Mouse (Mus musculus): Measurements from ENCODE around the gene Ifitm10. TPM values are rescaled to one million over a fixed set of nuclear protein-coding genes. Genes with fewer than 3 reads are reported as not detected.
A peak's percentile ranks its signal among the peaks of the same experiment; 100 is the strongest.
"Not testable (repeated sequence)": the region's sequence is repeated elsewhere in the genome, so short reads cannot be mapped to it uniquely, and the experiment has no call there.

The Ifitm10 gene
- total RNA-seq, 2 experiments from 2014 or later, result 31.4 to 36.1 TPM

DNA sequence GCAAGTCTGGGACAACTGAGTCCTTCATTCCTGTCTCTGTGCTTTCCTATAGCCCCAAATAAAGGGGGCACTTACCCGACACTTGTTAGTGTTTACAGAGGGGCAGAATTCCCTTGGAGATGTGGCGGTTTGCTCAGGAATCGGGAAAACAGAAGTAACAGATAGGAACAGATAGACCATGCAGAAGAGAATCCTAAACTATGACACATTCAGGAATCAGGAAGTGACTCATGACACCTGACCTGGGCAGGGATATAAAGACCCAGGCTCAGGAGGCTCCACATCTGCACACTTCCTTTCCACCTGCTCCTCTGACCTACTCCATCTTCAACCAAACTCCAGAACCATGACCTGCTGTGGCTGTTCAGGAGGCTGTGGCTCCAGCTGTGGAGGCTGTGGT lies 70.3 kb downstream of the Ifitm10 start, which contains the start of gene Krtap5-4:
Krtap5-4 (plus strand) TSS at position 301 of the 400 bp plus-strand sequence.
- intact Hi-C loops (cut with DNase I), result no loop called here
- TF ChIP-seq CTCF (IDR thresholded peaks at IDR 0.05), result no peak
- Histone ChIP-seq H3K4me3 (no peak within 1 kb of the TSS), H3K27ac (no peak within 1 kb of the TSS)
- DNase-seq (ENCODE audit: extremely low spot score in 1 of 2, low spot score in 2 of 2), result no peak

DNA sequence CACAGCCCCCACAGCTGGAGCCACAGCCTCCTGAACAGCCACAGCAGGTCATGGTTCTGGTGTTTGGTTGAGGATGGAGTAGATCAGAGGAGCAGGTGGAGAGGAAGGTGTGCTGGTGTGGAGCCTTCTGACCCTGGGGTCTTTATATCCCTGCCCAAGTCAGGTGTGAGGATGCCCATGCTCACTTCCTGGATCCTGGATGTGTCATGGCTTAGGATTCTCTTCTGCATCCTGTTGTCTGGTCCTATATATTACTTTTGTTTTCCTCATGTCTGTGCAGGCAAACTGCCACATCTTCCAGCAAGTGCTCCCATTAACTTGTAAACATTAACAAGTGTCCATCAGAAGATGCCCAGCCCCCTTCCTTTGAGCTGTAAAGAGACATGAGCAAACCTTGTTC lies 76.5 kb downstream of the Ifitm10 start, which contains the start of gene Krtap5-1:
Krtap5-1 (minus strand) TSS at position 101 of the 400 bp plus-strand sequence.
- intact Hi-C loops (cut with DNase I); H3K4me3 ChIP-seq; DNase-seq (ENCODE audit: extremely low spot score in 1 of 2, low spot score in 2 of 2); H3K27ac ChIP-seq: not testable (repeated sequence)

DNA sequence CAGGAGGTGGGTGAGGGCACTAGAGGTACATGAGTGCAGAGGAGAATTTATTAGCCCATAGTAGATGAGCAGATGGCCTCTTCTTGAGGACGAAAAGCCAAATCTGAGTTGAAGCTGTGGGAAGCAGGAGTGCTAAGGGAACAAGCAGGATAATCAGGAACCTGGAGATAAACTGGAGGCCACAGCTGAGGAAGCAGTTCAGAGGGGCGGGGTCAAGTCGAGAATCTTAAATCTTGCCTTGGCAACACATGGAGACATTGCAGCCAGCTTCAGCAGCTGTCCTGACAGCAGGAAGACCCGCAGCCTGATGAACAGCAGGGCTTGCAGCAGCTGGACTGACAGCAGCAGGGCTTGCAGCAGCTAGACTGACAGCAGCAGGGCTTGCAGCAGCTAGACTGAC lies 77.4 kb downstream of the Ifitm10 start:
- H3K27ac ChIP-seq; H3K4me3 ChIP-seq; intact Hi-C loops (cut with DNase I); DNase-seq (ENCODE audit: extremely low spot score in 1 of 2, low spot score in 2 of 2): not testable (repeated sequence)

DNA sequence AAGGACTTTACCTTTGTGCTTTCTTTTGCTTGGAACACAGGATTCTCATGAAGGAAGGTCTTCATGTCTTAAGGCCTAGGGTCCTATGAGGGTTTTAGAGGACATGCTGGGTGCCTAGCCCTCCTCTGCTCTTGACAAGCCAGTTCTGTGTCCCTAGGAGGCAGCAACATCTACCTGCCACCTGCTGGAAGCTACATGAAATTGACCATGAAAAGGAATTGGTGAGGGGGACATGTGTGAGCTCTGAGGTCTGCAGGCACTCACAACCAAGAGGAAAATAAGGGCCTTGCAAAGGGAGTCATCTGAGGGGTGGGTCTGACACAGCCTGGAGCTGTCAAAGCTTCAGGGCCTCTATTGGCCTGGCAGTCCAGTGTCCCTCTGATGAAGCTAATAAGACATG lies 78.1 kb downstream of the Ifitm10 start:
- intact Hi-C loops (cut with DNase I), result no loop called here
- peak; percentile 6 for TF ChIP-seq CTCF (IDR thresholded peaks at IDR 0.05)

DNA sequence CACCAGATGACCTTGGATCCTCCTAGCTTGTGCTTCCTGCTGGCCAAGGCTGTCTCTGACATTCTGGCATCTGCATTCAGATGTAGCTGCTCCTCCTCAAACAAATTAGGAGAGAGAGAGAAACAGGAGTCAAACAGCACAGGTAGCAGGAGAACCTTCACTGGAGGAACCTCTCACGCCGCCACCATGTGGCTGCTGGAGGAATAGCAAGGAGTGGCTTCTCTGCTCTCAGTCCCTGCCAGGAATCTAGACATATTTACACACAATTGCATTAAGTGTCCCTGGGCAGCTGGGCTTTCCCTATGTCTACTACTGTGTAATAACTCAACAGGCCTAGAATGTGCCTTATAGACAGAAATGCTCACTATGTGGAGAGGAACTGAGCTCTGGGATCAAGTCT lies 79.7 kb downstream of the Ifitm10 start:
- TF ChIP-seq CTCF (IDR thresholded peaks at IDR 0.05), result peak; percentile 66
- H3K4me3 ChIP-seq, H3K27ac ChIP-seq: not testable (repeated sequence)
- intact Hi-C loops (cut with DNase I), result loop anchor here (1.0 kb wide), 1 partner anchor 17 kb away; no protein-coding TSS in a partner anchor
- DNase-seq (ENCODE audit: extremely low spot score in 1 of 2, low spot score in 2 of 2), result peak in 1 of 2 experiments; percentile 21

More for the DNA sequence above, 78.1 kb downstream of the Ifitm10 start:
- Histone ChIP-seq H3K27ac (no peak overlapping the region), H3K4me3 (no peak overlapping the region)
- DNase-seq (ENCODE audit: extremely low spot score in 1 of 2, low spot score in 2 of 2), result no peak

DNA sequence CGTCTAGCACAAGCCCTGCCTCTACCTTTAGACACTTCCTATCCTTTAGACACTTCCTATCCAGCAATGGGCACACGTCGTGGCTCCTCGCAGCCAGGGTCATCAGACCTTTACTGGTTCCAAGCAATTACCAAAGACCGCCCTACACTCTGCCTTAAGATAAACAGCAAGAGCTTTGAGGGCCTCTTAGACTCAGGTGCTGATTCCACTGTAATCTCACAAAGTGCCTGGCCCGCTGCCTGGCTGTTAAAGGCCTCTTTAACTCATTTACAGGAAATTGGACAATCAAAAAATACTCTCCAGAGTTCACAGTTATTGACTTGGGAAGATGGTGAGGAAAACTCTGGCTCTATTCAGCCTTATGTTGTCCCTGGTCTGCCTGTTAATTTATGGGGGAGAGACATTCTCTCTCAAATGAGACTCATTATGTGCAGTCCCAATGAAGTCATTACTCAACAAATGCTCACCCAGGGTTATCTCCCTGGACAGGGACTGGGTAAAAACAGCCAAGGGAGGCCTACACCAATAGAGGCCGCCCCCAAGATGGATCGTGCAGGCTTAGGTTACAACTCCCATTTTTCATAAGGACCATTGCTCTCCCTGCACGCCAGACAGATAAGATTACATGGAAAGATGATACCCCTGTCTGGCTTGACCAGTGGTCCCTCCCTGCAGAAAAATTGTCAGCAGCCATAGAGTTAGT lies 87.5 kb downstream of the Ifitm10 start:
- DNase-seq (ENCODE audit: extremely low spot score in 1 of 2, low spot score in 2 of 2); H3K4me3 ChIP-seq; H3K27ac ChIP-seq; intact Hi-C loops (cut with DNase I): not testable (repeated sequence)

DNA sequence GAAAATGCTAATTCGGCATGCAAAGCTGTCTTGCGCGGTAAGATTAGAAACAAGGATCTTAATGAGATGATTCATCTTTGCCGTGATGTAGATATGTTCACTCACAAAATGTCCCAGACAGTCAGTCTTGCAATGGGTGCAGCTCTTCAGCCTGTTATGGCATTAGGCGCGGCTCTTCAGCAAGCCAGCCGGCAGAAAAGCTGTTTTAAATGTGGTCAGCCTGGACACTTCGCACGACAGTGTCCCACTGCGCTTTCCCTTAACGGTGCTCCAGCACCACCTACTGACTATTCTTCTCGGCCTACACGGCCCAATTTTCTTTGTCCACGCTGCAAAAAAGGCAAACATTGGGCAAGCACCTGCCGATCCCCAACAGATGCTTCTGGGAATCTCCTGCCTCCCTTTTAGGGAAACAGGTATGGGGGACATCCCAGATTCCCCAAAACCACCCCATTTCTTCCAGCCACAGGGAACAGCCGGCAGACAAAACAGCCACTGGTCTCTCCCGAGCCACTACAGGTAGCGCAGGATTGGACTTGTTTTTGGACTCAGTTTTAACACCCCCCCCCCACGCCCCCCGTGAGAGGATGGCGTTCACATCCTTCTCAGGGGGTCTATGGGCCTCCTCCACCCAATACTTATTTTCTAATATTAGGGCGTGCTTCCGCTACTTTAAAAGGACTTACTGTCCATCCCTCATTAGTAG lies 88.3 kb downstream of the Ifitm10 start:
- intact Hi-C loops (cut with DNase I), result no loop called here
- peak; percentile 11 to 18 for DNase-seq (ENCODE audit: extremely low spot score in 1 of 2, low spot score in 2 of 2)
- H3K4me3 ChIP-seq, result peak overlapping the region; percentile 62
- H3K27ac ChIP-seq, result no peak overlapping the region
- TF ChIP-seq CTCF (IDR thresholded peaks at IDR 0.05), result peak; percentile 25

DNA sequence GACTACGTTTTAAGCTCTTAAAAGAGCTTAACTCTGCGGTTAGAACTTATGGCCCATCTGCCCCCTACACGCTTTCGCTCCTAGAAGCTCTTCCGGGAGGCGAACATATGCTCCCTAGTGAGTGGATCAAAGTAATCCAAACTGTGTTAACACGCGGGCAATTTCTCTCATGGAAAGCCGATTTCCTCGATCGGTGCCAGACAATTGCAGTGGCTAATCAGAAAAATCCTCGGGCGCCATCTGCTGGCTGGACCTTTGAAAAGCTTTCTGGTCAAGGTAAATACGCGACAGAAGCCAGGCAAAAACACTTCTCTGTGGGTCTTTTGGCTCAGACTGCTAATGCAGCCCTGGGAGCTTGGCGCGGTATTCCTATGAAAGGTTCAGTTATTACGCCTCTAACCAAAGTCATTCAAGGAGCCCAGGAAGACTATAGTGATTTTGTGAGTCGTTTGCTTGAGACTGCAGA lies 88.9 kb downstream of the Ifitm10 start:
- peak overlapping the region; percentile 62 for H3K4me3 ChIP-seq
- peak; percentile 85 to 91 for DNase-seq (ENCODE audit: extremely low spot score in 1 of 2, low spot score in 2 of 2)
- intact Hi-C loops (cut with DNase I), result no loop called here
- TF ChIP-seq CTCF (IDR thresholded peaks at IDR 0.05), result peak; percentile 75
- H3K27ac ChIP-seq, result no peak overlapping the region; the same call in 1 of the 2 replicates

DNA sequence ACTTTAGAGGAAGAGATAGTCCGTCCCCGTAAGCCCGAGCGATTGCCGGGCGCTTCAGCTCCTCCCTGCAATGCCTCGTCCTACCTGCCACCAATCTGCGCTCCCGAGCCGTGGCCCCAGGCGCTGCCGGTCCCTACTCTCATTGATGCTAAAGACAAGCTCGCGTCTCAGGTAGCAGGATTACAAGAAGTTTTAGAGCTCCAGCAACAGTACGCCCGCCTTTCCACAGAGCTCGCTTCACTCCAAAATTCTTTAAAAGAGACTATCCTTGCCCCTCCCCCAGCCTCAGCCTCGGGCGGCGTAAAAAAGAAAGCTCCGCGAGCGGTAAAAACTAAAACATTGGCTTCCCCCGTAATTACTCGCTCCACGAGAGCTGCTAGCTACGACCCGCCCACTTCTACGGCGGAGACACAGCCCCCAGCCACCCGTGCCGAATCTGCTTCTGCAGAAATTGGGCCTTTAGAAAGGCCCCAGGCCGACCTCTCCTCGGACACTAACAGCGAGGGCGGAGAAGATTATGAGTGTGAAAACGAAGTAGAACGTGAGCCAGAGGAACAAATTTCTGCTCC lies 89.4 kb downstream of the Ifitm10 start:
- intact Hi-C loops (cut with DNase I), result no loop called here
- TF ChIP-seq CTCF (IDR thresholded peaks at IDR 0.05), result peak; percentile 41
- peak; percentile 19 to 26 for DNase-seq (ENCODE audit: extremely low spot score in 1 of 2, low spot score in 2 of 2)
- Histone ChIP-seq H3K27ac (no peak overlapping the region; the same call in 1 of the 2 replicates), H3K4me3 (peak overlapping the region; percentile 62)

DNA sequence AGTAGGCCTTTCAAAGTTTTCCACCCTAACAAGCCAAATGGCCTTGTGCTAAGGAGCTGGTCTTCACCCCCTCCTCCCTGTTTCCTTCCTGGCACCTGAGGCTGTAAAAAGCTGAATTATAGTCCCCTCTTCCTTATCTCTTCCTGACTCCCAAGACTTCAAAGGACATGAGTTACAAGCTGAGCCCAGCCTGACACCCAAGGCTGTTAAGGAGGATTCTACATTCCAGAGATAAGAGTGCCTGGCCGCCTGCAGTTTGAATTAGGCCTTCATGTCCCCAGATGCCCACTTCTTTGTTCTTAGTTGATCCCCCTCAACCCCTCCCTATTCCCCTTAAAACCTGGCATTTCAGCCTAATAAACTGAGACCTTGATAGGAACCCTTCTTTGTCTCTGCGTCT lies 90.7 kb downstream of the Ifitm10 start:
- H3K4me3 ChIP-seq; intact Hi-C loops (cut with DNase I); DNase-seq (ENCODE audit: extremely low spot score in 1 of 2, low spot score in 2 of 2); H3K27ac ChIP-seq: not testable (repeated sequence)

DNA sequence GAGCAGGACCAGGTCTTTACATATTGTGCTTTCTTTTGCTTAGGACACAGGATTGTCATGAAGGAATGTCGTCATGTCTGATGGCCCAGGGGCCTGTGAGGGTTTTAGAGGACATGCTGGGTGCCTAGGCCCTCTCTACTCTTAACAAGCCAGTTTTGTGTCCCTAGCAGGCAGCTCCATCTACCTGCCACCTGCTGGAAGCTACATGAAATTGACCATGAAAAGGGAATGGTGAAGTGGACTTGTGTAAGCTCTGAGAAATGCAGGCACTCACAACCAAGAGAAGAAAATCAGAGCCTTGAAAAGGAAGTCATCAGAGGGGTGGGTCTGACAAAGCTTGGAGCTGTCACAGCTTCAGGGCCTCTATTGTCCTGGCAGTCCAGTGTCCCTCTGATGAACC lies 94.3 kb downstream of the Ifitm10 start:
- H3K27ac ChIP-seq; H3K4me3 ChIP-seq; DNase-seq (ENCODE audit: extremely low spot score in 1 of 2, low spot score in 2 of 2): not testable (repeated sequence)
- intact Hi-C loops (cut with DNase I), result loop anchor here (1.0 kb wide), 1 partner anchor 8 kb away; no protein-coding TSS in a partner anchor
- TF ChIP-seq CTCF (IDR thresholded peaks at IDR 0.05), result peak; percentile 27

DNA sequence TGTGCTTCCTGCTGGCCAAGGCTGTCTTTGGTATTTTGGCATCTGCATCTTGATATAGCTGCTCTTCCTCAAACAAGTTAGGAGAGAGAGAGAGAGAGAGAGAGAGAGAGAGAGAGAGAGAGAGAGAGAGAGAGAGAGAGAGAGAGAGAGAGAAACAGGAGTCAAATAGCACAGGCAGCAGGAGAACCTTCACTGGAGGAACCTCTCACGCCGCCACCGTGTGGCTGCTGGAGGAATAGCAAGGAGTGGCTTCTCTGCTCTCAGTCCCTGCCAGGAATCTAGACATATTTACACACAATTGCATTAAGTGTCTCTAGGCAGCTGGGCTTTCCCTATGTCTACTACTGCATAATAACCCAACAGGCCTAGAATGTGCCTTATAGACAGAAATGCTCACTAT lies 95.4 kb downstream of the Ifitm10 start:
- H3K27ac ChIP-seq; H3K4me3 ChIP-seq; intact Hi-C loops (cut with DNase I): not testable (repeated sequence)
- peak; percentile 54 to 71 for DNase-seq (ENCODE audit: extremely low spot score in 1 of 2, low spot score in 2 of 2)
- peak; percentile 59 for TF ChIP-seq CTCF (IDR thresholded peaks at IDR 0.05)

Other genes with a start within 250 kb of the Ifitm10 start
- gene Gm39115, start 237.7 kb downstream of the Ifitm10 start, total RNA-seq (2021), result not detected
- gene Gm45337, start 229.1 kb downstream of the Ifitm10 start, total RNA-seq (2021), result not detected
- not detected for gene Gm29735, start 216.6 kb downstream of the Ifitm10 start, total RNA-seq (2021)
- gene Gm4553, start 208.0 kb downstream of the Ifitm10 start, total RNA-seq (2021), result not detected
- not detected for gene Krtap5-2, start 197.7 kb downstream of the Ifitm10 start, total RNA-seq (2021)
- not detected for gene Gm10153, start 183.4 kb downstream of the Ifitm10 start, total RNA-seq (2021)
- not detected for gene Krtap5-3, start 172.4 kb downstream of the Ifitm10 start, total RNA-seq (2021)
- gene Gm7579, start 161.9 kb downstream of the Ifitm10 start, total RNA-seq (2021), result not detected
- not detected for gene Krtap5-5, start 143.8 kb downstream of the Ifitm10 start, total RNA-seq (2021)
- gene Gm40460, start 132.7 kb downstream of the Ifitm10 start, total RNA-seq (2021), result not detected
- not detected for gene Gm2431, start 115.4 kb downstream of the Ifitm10 start, total RNA-seq (2021)
- not detected for gene Gm4559, start 99.4 kb downstream of the Ifitm10 start, total RNA-seq (2021)
- not detected for gene Krtap5-1, start 76.6 kb downstream of the Ifitm10 start, total RNA-seq (2021)
- not detected for gene Krtap5-4, start 70.2 kb downstream of the Ifitm10 start, total RNA-seq (2021)
- gene Gm49369, start 8.9 kb upstream of the Ifitm10 start, total RNA-seq (2021), result 1 to 10 TPM; 4.3 to 4.5 TPM
- gene Ctsd, start 14.3 kb upstream of the Ifitm10 start, total RNA-seq (2021), result 100 to 1,000 TPM; 304 TPM
- gene Syt8, start 61.1 kb upstream of the Ifitm10 start, total RNA-seq (2021), result not detected
- under 1 TPM in 1 of 2 experiments, not detected in 1; 0.50 TPM for gene Tnni2, start 68.1 kb upstream of the Ifitm10 start, total RNA-seq (2021)
- gene Lsp1, start 87.1 kb upstream of the Ifitm10 start, total RNA-seq (2021), result 1 to 10 TPM; 3.4 to 7.1 TPM
- gene Tnnt3, start 125.1 kb upstream of the Ifitm10 start, total RNA-seq (2021), result not detected
- gene Mrpl23, start 158.9 kb upstream of the Ifitm10 start, total RNA-seq (2021), result 1 to 10 TPM; 4.7 to 6.7 TPM